9 mouse cellular contexts compared by ENCODE assay signal in genomic region chr2:155277721-155278120, GRCm38 (mm10). TPM values are rescaled to one million over a fixed set of nuclear protein-coding genes. Genes with fewer than 3 reads are reported as not detected.
A peak's percentile ranks its signal among the peaks of the same experiment; 100 is the strongest.
DNase-seq lines count a peak whose midpoint lies in the region; ATAC-seq lines count a peak whose summit lies in the region.
"Had no signal": no experiment of that assay in that cellular context is flagged by ENCODE, and none has a peak within 500 bp of the region (broad histone marks: within the 10 kb centered on the region; RNA-seq: fewer than 3 reads in every experiment).

No protein-coding gene starts in this region.

- DNase-seq in heart, adult 11 months, result peak; percentile 94
- DNase-seq in heart, postnatal 10 days, result no peak
- peak; percentile 15 for DNase-seq in ovary, postnatal 36 days (ENCODE audit: low spot score)
- DNase-seq in ovary, postnatal 10 days (ENCODE audit: low spot score), result no peak
- DNase-seq in layer of hippocampus, postnatal 10 days (ENCODE audit: low spot score in 2 of 2), result no peak
- no peak for DNase-seq in layer of hippocampus, adult 11-12 months (ENCODE audit: low spot score)

- H3K4me3 ChIP-seq in hindbrain, embryonic 13.5 days, result peak overlapping the region; percentile 93
- H3K4me3 ChIP-seq in stomach, embryonic 15.5 days (replicated peaks), result peak overlapping the region; percentile 99; the same call in 1 of the 2 replicates

- peak overlapping the region; percentile 83 for H3K4me2 ChIP-seq in hindbrain, embryonic 13.5 days
- peak overlapping the region; percentile 77; the same call in 1 of the 2 replicates for H3K4me2 ChIP-seq in stomach, embryonic 15.5 days

- peaks cover 11% of the 10 kb centered on the region for H3K4me1 ChIP-seq in hindbrain, embryonic 13.5 days (replicated peaks)
- peaks cover 8% of the 10 kb centered on the region; the same call in 1 of the 2 replicates for H3K4me1 ChIP-seq in stomach, embryonic 15.5 days

- H3K9me3 ChIP-seq in hindbrain, embryonic 13.5 days, result no peaks in the 10 kb centered on the region
- no peaks in the 10 kb centered on the region for H3K9me3 ChIP-seq in stomach, embryonic 15.5 days
- H3K9me3 ChIP-seq: G1E had no signal

- H3K27ac ChIP-seq in hindbrain, embryonic 13.5 days, result no peak overlapping the region
- H3K27ac ChIP-seq in stomach, embryonic 15.5 days, result no peak overlapping the region

- H3K36me3 ChIP-seq in hindbrain, embryonic 13.5 days, result peaks cover 23% of the 10 kb centered on the region
- H3K36me3 ChIP-seq in stomach, embryonic 15.5 days, result no peaks in the 10 kb centered on the region; the same call in 1 of the 2 replicates

- H3K27me3 ChIP-seq in hindbrain, embryonic 13.5 days, result no peaks in the 10 kb centered on the region
- H3K27me3 ChIP-seq in stomach, embryonic 15.5 days (replicated peaks), result no peaks in the 10 kb centered on the region

- WGBS in hindbrain, embryonic 13.5 days, result 86% methylated on average over 2 of the region's 2 CpGs
- 88% methylated on average over 2 of the region's 2 CpGs for WGBS in stomach, embryonic 15.5 days

- H3K9ac ChIP-seq in hindbrain, embryonic 13.5 days, result peak overlapping the region; percentile 95; the same call in 1 of the 2 replicates
- no peak overlapping the region for H3K9ac ChIP-seq in stomach, embryonic 15.5 days

- ATAC-seq in hindbrain, embryonic 13.5 days (ENCODE audit: low FRiP score), result no peak
- ATAC-seq in stomach, embryonic 15.5 days (ENCODE audit: insufficient read depth, low FRiP score, low read depth), result no peak

- intact Hi-C loops in heart, postnatal 10 days (cut with DNase I), result loop anchor here (5.0 kb wide), 1 partner anchor 105 kb away; the partner anchor contains the start of gene Trp53inp2

RNA-seq across cellular contexts. Expression of gene Map1lc3a, which starts 1.6 kb away (rescaled TPM):
- total RNA-seq in heart, postnatal 10 days (2021), result 100 to 1,000 TPM; 594 to 650 TPM
- polyA plus RNA-seq in hindbrain, embryonic 13.5 days (2015; fragmentation: Nextera tagmentation; extraction: Ambion mirVana), result 415 and 421 TPM in 2 replicates
- 179 and 183 TPM in 2 replicates for polyA plus RNA-seq in stomach, embryonic 15.5 days (2015; fragmentation: Nextera tagmentation; extraction: Ambion mirVana)
- 100 to 1,000 TPM; 416 to 434 TPM for total RNA-seq in layer of hippocampus, postnatal 10 days (2021)

RNA-seq across cellular contexts. Expression of gene Dynlrb1, which starts 41.4 kb away (rescaled TPM):
- total RNA-seq in heart, postnatal 10 days (2021), result 100 to 1,000 TPM; 201 to 224 TPM
- 666 and 685 TPM in 2 replicates for polyA plus RNA-seq in hindbrain, embryonic 13.5 days (2015; fragmentation: Nextera tagmentation; extraction: Ambion mirVana)
- polyA plus RNA-seq in stomach, embryonic 15.5 days (2015; fragmentation: Nextera tagmentation; extraction: Ambion mirVana), result 342 and 358 TPM in 2 replicates
- 100 to 1,000 TPM; 360 to 414 TPM for total RNA-seq in layer of hippocampus, postnatal 10 days (2021)

Comparison
In these comparisons a context has a peak if more than half of its experiments do, and no peak if none do; other contexts are left out.
1. DNase-seq: peak in heart, adult 11 months (single experiment) and ovary, postnatal 36 days (single experiment); none in heart, postnatal 10 days (0 of 2), ovary, postnatal 10 days (single experiment), layer of hippocampus, postnatal 10 days (0 of 2) and layer of hippocampus, adult 11-12 months (single experiment).